Mouse (Mus musculus): Measurements from ENCODE around the gene Gm37240.

GRCm38 (mm10) chr3:84860669-84861068 lies 1026.6 kb downstream of the Gm37240 start:
- TF ChIP-seq POLR2A (IDR thresholded peaks at IDR 0.05; ENCODE audit: insufficient read depth, low read depth, low read length): no peak
- TF ChIP-seq CTCF (IDR thresholded peaks at IDR 0.05; ENCODE audit: insufficient read depth, low read depth, low read length): no peak

All from olfactory bulb, adult 2 months (tissue).